Mouse (Mus musculus) ovary, postnatal 36 days (tissue): ENCODE results near the gene Fam104a.
"Not testable (repeated sequence)": the region's sequence is repeated elsewhere in the genome, so short reads cannot be mapped to it uniquely, and the experiment has no call there.

Experiments used
- DNase-seq: peaks from one replicate; pipeline ENCODE4 v3.0.0; 2022; ENCODE audit warnings: low spot score, mixed read lengths

Fam104a gene

GRCm38 (mm10) chr11:113664279-113664678, 19.7 kb downstream of the Fam104a start:
- no peak for DNase-seq

- no peak for DNase-seq
Observed at GRCm38 (mm10) chr11:113661835-113662351, 22.1 kb downstream of the Fam104a start.

GRCm38 (mm10) chr11:113660940-113661339, 23.0 kb downstream of the Fam104a start:
- no peak for DNase-seq

GRCm38 (mm10) chr11:113660213-113660612, 23.7 kb downstream of the Fam104a start:
- not testable (repeated sequence) for DNase-seq

- no peak for DNase-seq
Observed at GRCm38 (mm10) chr11:113658763-113659162, 25.2 kb downstream of the Fam104a start.

GRCm38 (mm10) chr11:113658319-113658718, 25.6 kb downstream of the Fam104a start:
- DNase-seq: no peak

GRCm38 (mm10) chr11:113657221-113657620, 26.7 kb downstream of the Fam104a start:
- DNase-seq: no peak

GRCm38 (mm10) chr11:113656511-113656932, 27.4 kb downstream of the Fam104a start:
- DNase-seq: no peak

GRCm38 (mm10) chr11:113654561-113655270, 29.2 kb downstream of the Fam104a start:
- no peak for DNase-seq

GRCm38 (mm10) chr11:113654105-113654504, 29.9 kb downstream of the Fam104a start:
- no peak for DNase-seq

GRCm38 (mm10) chr11:113652516-113652915, 31.4 kb downstream of the Fam104a start:
- DNase-seq: no peak

GRCm38 (mm10) chr11:113651907-113652273, 32.1 kb downstream of the Fam104a start:
- peak; percentile 21 for DNase-seq

- DNase-seq: no peak
Observed at GRCm38 (mm10) chr11:113651206-113651906, 32.6 kb downstream of the Fam104a start.

GRCm38 (mm10) chr11:113649353-113650210, 34.4 kb downstream of the Fam104a start, which contains the start of gene Slc39a11:
Gene Slc39a11, minus strand, starts transcription at chr11:113650079.
- DNase-seq: peak; percentile 70

GRCm38 (mm10) chr11:113648690-113649352, 35.1 kb downstream of the Fam104a start, which contains the start of gene Cog1:
Gene Cog1, plus strand, starts transcription at chr11:113649169.
- no peak for DNase-seq

GRCm38 (mm10) chr11:113648152-113648551, 35.8 kb downstream of the Fam104a start:
- DNase-seq: peak; percentile 79

GRCm38 (mm10) chr11:113645181-113645580, 38.8 kb downstream of the Fam104a start:
- DNase-seq: no peak

- no peak for DNase-seq
Observed at GRCm38 (mm10) chr11:113638680-113639079, 45.3 kb downstream of the Fam104a start.

- DNase-seq: no peak
Observed at GRCm38 (mm10) chr11:113634699-113635121, 49.2 kb downstream of the Fam104a start.

- no peak for DNase-seq
Observed at GRCm38 (mm10) chr11:113633398-113633797, 50.6 kb downstream of the Fam104a start.

GRCm38 (mm10) chr11:113632303-113632702, 51.7 kb downstream of the Fam104a start:
- DNase-seq: no peak
